Mouse (Mus musculus) erythroblast, embryonic 14.5 days (primary cell): ENCODE data around the gene Prkn. TPM values are rescaled to one million over a fixed set of nuclear protein-coding genes. Genes with fewer than 3 reads are reported as not detected.

ENCODE experiments used
- H3K27me3 ChIP-seq: 2 replicates; pipeline ENCODE4 v1.6.1; 2012; ENCODE audit warnings: inconsistent platforms; ENCODE audit not compliant: control insufficient read depth
- H3K36me3 ChIP-seq: 2 replicates; pipeline ENCODE4 v1.6.1; 2012; ENCODE audit warnings: mild to moderate bottlenecking, inconsistent platforms; ENCODE audit not compliant: control insufficient read depth
- H3K4me1 ChIP-seq: 2 replicates; pipeline ENCODE4 v1.6.1; 2012; ENCODE audit warnings: inconsistent platforms; ENCODE audit not compliant: control insufficient read depth
- H3K4me3 ChIP-seq: replicated peaks from 2 replicates; pipeline ENCODE3; 2012; ENCODE audit warnings: moderate library complexity, mild to moderate bottlenecking, inconsistent platforms
- H3K9me3 ChIP-seq: 2 replicates; pipeline ENCODE4 v1.6.1; 2012; ENCODE audit warnings: low read length, inconsistent platforms, mixed read lengths; ENCODE audit not compliant: control insufficient read depth
- GATA1 ChIP-seq: IDR thresholded peaks from 2 replicates; pipeline ENCODE4 v1.6.1; 2012; ENCODE audit warnings: low read length, inconsistent platforms, mixed read lengths
- TAL1 ChIP-seq: IDR thresholded peaks from 3 replicates; pipeline ENCODE4 v1.6.1; 2012; ENCODE audit warnings: low read length, inconsistent platforms, mixed read lengths
- polyA plus RNA-seq: library from polyadenylated mRNA; stranded (reverse); fragments of >175 nt; gene quantifications from 2 replicates; pipeline ENCODE4 v1.2.3, GENCODE M21; 2012

Gene Prkn
- polyA plus RNA-seq, 1 experiment, result not detected

- Histone ChIP-seq H3K9me3 (no peaks in the 10 kb centered on the region), H3K4me1 (no peaks in the 10 kb centered on the region), H3K27me3 (no peaks in the 10 kb centered on the region), H3K36me3 (no peaks in the 10 kb centered on the region), H3K4me3 (no peak overlapping the region)
- no peak for TF ChIP-seq TAL1
Observed at GRCm38 (mm10) chr17:11089361-11089760, 249.2 kb downstream of the Prkn start.

- no peaks in the 10 kb centered on the region for H3K27me3 ChIP-seq
- no peaks in the 10 kb centered on the region for H3K36me3 ChIP-seq
- TF ChIP-seq GATA1 (no peak), TAL1 (no peak)
- H3K9me3 ChIP-seq, result no peaks in the 10 kb centered on the region
- H3K4me3 ChIP-seq, result no peak overlapping the region
- no peaks in the 10 kb centered on the region for H3K4me1 ChIP-seq
Observed at GRCm38 (mm10) chr17:11092900-11093299, 252.7 kb downstream of the Prkn start.

- Histone ChIP-seq H3K36me3 (no peaks in the 10 kb centered on the region), H3K4me1 (no peaks in the 10 kb centered on the region), H3K27me3 (no peaks in the 10 kb centered on the region), H3K9me3 (no peaks in the 10 kb centered on the region), H3K4me3 (no peak overlapping the region)
- no peak for TF ChIP-seq GATA1
Observed at GRCm38 (mm10) chr17:11093321-11093720, 253.1 kb downstream of the Prkn start.

- H3K9me3 ChIP-seq, result no peaks in the 10 kb centered on the region
- TF ChIP-seq TAL1 (no peak), GATA1 (no peak)
- no peaks in the 10 kb centered on the region for H3K27me3 ChIP-seq
- H3K4me3 ChIP-seq, result no peak overlapping the region
- no peaks in the 10 kb centered on the region for H3K4me1 ChIP-seq
- H3K36me3 ChIP-seq, result no peaks in the 10 kb centered on the region
Observed at GRCm38 (mm10) chr17:11107007-11107406, 266.8 kb downstream of the Prkn start.

GRCm38 (mm10) chr17:11107916-11108315 lies 267.7 kb downstream of the Prkn start:
- Histone ChIP-seq H3K9me3 (no peaks in the 10 kb centered on the region), H3K36me3 (no peaks in the 10 kb centered on the region), H3K27me3 (no peaks in the 10 kb centered on the region), H3K4me3 (no peak overlapping the region), H3K4me1 (no peaks in the 10 kb centered on the region)
- TF ChIP-seq TAL1, result no peak
- no peak for TF ChIP-seq GATA1

- Histone ChIP-seq H3K9me3 (no peaks in the 10 kb centered on the region), H3K36me3 (no peaks in the 10 kb centered on the region), H3K4me1 (no peaks in the 10 kb centered on the region), H3K27me3 (no peaks in the 10 kb centered on the region), H3K4me3 (no peak overlapping the region)
- TF ChIP-seq GATA1 (no peak), TAL1 (no peak)
Observed at GRCm38 (mm10) chr17:11117508-11117907, 277.3 kb downstream of the Prkn start.

GRCm38 (mm10) chr17:11124048-11124447 lies 283.9 kb downstream of the Prkn start:
- no peaks in the 10 kb centered on the region for H3K27me3 ChIP-seq
- H3K9me3 ChIP-seq, result no peaks in the 10 kb centered on the region
- no peaks in the 10 kb centered on the region for H3K36me3 ChIP-seq
- TF ChIP-seq GATA1 (no peak), TAL1 (no peak)
- no peak overlapping the region for H3K4me3 ChIP-seq
- H3K4me1 ChIP-seq, result no peaks in the 10 kb centered on the region

- no peaks in the 10 kb centered on the region for H3K9me3 ChIP-seq
- no peak overlapping the region for H3K4me3 ChIP-seq
- H3K36me3 ChIP-seq, result no peaks in the 10 kb centered on the region
- H3K27me3 ChIP-seq, result no peaks in the 10 kb centered on the region
- TF ChIP-seq TAL1, result no peak
- no peak for TF ChIP-seq GATA1
- H3K4me1 ChIP-seq, result no peaks in the 10 kb centered on the region
Observed at GRCm38 (mm10) chr17:11127217-11127616, 287.0 kb downstream of the Prkn start.

- H3K4me3 ChIP-seq, result no peak overlapping the region
- H3K27me3 ChIP-seq, result no peaks in the 10 kb centered on the region
- H3K36me3 ChIP-seq, result no peaks in the 10 kb centered on the region
- H3K9me3 ChIP-seq, result no peaks in the 10 kb centered on the region
- TF ChIP-seq TAL1 (no peak), GATA1 (no peak)
- no peaks in the 10 kb centered on the region for H3K4me1 ChIP-seq
Observed at GRCm38 (mm10) chr17:11130919-11131318, 290.7 kb downstream of the Prkn start.

- TF ChIP-seq TAL1 (no peak), GATA1 (no peak)
- H3K36me3 ChIP-seq, result no peaks in the 10 kb centered on the region
- no peaks in the 10 kb centered on the region for H3K9me3 ChIP-seq
- H3K4me1 ChIP-seq, result no peaks in the 10 kb centered on the region
- H3K4me3 ChIP-seq, result no peak overlapping the region
- no peaks in the 10 kb centered on the region for H3K27me3 ChIP-seq
Observed at GRCm38 (mm10) chr17:11142321-11142720, 302.1 kb downstream of the Prkn start.
